In the genomic region with DNA sequence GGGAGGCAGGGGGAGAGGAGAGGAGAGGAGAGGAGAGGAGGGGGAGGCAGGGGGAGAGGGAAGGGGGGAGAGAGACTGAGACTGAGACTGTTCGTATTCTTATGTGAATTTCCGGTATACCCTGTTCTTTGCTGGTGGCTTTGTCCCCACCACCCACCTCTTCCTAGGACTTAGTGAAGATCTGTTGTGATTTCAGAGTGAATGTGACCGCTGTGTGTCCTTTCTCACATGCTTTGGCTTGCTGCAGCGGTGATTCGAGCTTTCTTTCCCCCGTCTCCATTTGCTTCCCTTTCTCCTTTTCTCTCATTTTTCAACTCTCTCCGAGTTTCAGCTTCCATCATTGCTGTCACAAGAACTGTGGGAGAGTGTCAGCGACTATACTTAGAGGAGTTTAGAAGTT, we compare ENCODE assay signal across 17 mouse cellular contexts. TPM values are rescaled to one million over a fixed set of nuclear protein-coding genes. Genes with fewer than 3 reads are reported as not detected.
DNase-seq lines count a peak whose midpoint lies in the region; ATAC-seq lines count a peak whose summit lies in the region.
"Had no signal": no experiment of that assay in that cellular context is flagged by ENCODE, and none has a peak within 500 bp of the region (broad histone marks: within the 10 kb centered on the region; RNA-seq: fewer than 3 reads in every experiment).

No protein-coding gene starts in this region.

- peak overlapping the region; percentile 24; the same call in 1 of the 2 replicates for H3K27ac ChIP-seq in kidney, embryonic 16.5 days (ENCODE audit: low read length)
- H3K27ac ChIP-seq in hindbrain, embryonic 14.5 days = no peak overlapping the region
- H3K27ac ChIP-seq: layer of hippocampus, adult 2 months; liver, embryonic 15.5 days; midbrain, embryonic 12.5 days had no signal

- no peaks in the 10 kb centered on the region for H3K27me3 ChIP-seq in kidney, embryonic 16.5 days (ENCODE audit: insufficient read depth, low read length)
- no peaks in the 10 kb centered on the region for H3K27me3 ChIP-seq in hindbrain, embryonic 14.5 days (ENCODE audit: control insufficient read depth, insufficient read depth, low read length)
- H3K27me3 ChIP-seq: liver, embryonic 15.5 days; midbrain, embryonic 12.5 days had no signal

- 0 out of 2 replicates have a peak, but pooled peaks cover 2% of the 10 kb centered on the region for H3K9me3 ChIP-seq in kidney, embryonic 16.5 days (ENCODE audit: low read length)
- H3K9me3 ChIP-seq in hindbrain, embryonic 14.5 days (ENCODE audit: control insufficient read depth, low read length) = peaks cover 13% of the 10 kb centered on the region; the same call in 1 of the 2 replicates
- H3K9me3 ChIP-seq: liver, embryonic 15.5 days had no signal

- no peak overlapping the region for H3K4me2 ChIP-seq in kidney, embryonic 16.5 days (replicated peaks; ENCODE audit: low read depth, low read length)
- H3K4me2 ChIP-seq in hindbrain, embryonic 14.5 days (replicated peaks) = no peak overlapping the region
- H3K4me2 ChIP-seq: liver, embryonic 15.5 days; midbrain, embryonic 12.5 days had no signal

- 51% methylated on average over 8 of the region's 8 CpGs for WGBS in kidney, embryonic 16.5 days
- WGBS in hindbrain, embryonic 14.5 days = 73% methylated on average over 8 of the region's 8 CpGs

- no peak for ATAC-seq in kidney, embryonic 16.5 days (ENCODE audit: low FRiP score, low TSS enrichment)
- peak; percentile 72 for ATAC-seq in CD4-positive, CD25-positive, alpha-beta regulatory T cell, adult 4 months
- peak; percentile 75 for ATAC-seq in inflammation-experienced regulatory T-cells, adult 6 months
- ATAC-seq in hindbrain, embryonic 14.5 days (ENCODE audit: low FRiP score) = no peak
- ATAC-seq: intestine, postnatal 0 days had no signal

- no peak overlapping the region for H3K4me3 ChIP-seq in kidney, embryonic 16.5 days (ENCODE audit: low read length)
- H3K4me3 ChIP-seq in hindbrain, embryonic 14.5 days (replicated peaks; ENCODE audit: low read length) = no peak overlapping the region
- H3K4me3 ChIP-seq: layer of hippocampus, adult 2 months; liver, embryonic 15.5 days; midbrain, embryonic 12.5 days had no signal

- H3K36me3 ChIP-seq in kidney, embryonic 16.5 days (ENCODE audit: insufficient read depth, low read length) = no peaks in the 10 kb centered on the region
- no peaks in the 10 kb centered on the region for H3K36me3 ChIP-seq in hindbrain, embryonic 14.5 days (replicated peaks; ENCODE audit: control insufficient read depth, insufficient read depth)
- H3K36me3 ChIP-seq: liver, embryonic 15.5 days; midbrain, embryonic 12.5 days had no signal

- peaks cover 6% of the 10 kb centered on the region; the same call in 1 of the 2 replicates for H3K4me1 ChIP-seq in kidney, embryonic 16.5 days (ENCODE audit: insufficient read depth, low read length)
- H3K4me1 ChIP-seq in hindbrain, embryonic 14.5 days (replicated peaks; ENCODE audit: control insufficient read depth, insufficient read depth, low read length) = no peaks in the 10 kb centered on the region
- H3K4me1 ChIP-seq: midbrain, embryonic 12.5 days had no signal

- H3K9ac ChIP-seq in kidney, embryonic 16.5 days (replicated peaks; ENCODE audit: low read length) = no peak overlapping the region
- H3K9ac ChIP-seq in hindbrain, embryonic 14.5 days = no peak overlapping the region
- H3K9ac ChIP-seq: liver, embryonic 15.5 days; midbrain, embryonic 12.5 days had no signal

- no peak for DNase-seq in kidney, adult 11 months
- DNase-seq in ES-CJ7 (ENCODE audit: low read depth, low spot score) = peak; percentile 75
- no peak for DNase-seq in hindbrain, embryonic 14.5 days (ENCODE audit: low spot score)
- DNase-seq in gastrocnemius, postnatal 4 days (ENCODE audit: low spot score in 2 of 2) = no peak
- DNase-seq: cerebellum, adult 9-11 months; embryo, embryonic 11 days; lung, postnatal 4 days; thymus, postnatal 14 days had no signal

RNA-seq across cellular contexts. Expression of a gene that starts 18.3 kb away (rescaled TPM):
- 4.0 and 4.9 TPM in 2 replicates for polyA plus RNA-seq in kidney, embryonic 16.5 days (2015; fragmentation: Nextera tagmentation; extraction: Ambion mirVana)
- polyA plus RNA-seq in CD4-positive, CD25-positive, alpha-beta regulatory T cell, adult 4 months (2017; shearing (Covaris generic)) = 100 to 1,000 TPM; 102 to 104 TPM
- polyA plus RNA-seq in inflammation-experienced regulatory T-cells, adult 6 months (2017; shearing (Covaris generic)) = 100 to 1,000 TPM; 108 to 142 (median 140) TPM
- polyA plus RNA-seq in hindbrain, embryonic 14.5 days (2014; fragmentation: Nextera tagmentation; extraction: Ambion mirVana) = 0.74 and 1.4 TPM in 2 replicates
- 1 to 10 TPM; 2.2 to 2.3 TPM for total RNA-seq in gastrocnemius, postnatal 4 days (2021)

RNA-seq across cellular contexts. Expression of a gene that starts 31.1 kb away (rescaled TPM):
- not detected in 2 replicates for polyA plus RNA-seq in kidney, embryonic 16.5 days (2015; fragmentation: Nextera tagmentation; extraction: Ambion mirVana)
- 10 to 100 TPM; 92.7 to 95.9 TPM for polyA plus RNA-seq in CD4-positive, CD25-positive, alpha-beta regulatory T cell, adult 4 months (2017; shearing (Covaris generic))
- polyA plus RNA-seq in inflammation-experienced regulatory T-cells, adult 6 months (2017; shearing (Covaris generic)) = 10 to 100 TPM; 51.6 to 79.6 (median 77.9) TPM
- 0.40 TPM in 1 of 2 replicates, not detected in the other for polyA plus RNA-seq in hindbrain, embryonic 14.5 days (2014; fragmentation: Nextera tagmentation; extraction: Ambion mirVana)
- total RNA-seq in gastrocnemius, postnatal 4 days (2021) = not detected
- total RNA-seq: layer of hippocampus, adult 2 months; left cerebral cortex, postnatal 10 days had no signal
- polyA plus RNA-seq: G1E had no signal

Comparison
In these comparisons a context has a peak if more than half of its experiments do, and no peak if none do; other contexts are left out.
1. ATAC-seq: peak in CD4-positive, CD25-positive, alpha-beta regulatory T cell, adult 4 months (single experiment) and inflammation-experienced regulatory T-cells, adult 6 months (single experiment); none in kidney, embryonic 16.5 days (single experiment) and hindbrain, embryonic 14.5 days (single experiment).
2. RNA of a gene that starts 18.3 kb away (polyA plus RNA-seq): 108 to 142 TPM in inflammation-experienced regulatory T-cells, adult 6 months and 102 to 104 TPM in CD4-positive, CD25-positive, alpha-beta regulatory T cell, adult 4 months; 4.0 to 4.9 TPM in kidney, embryonic 16.5 days and 0.74 to 1.4 TPM in hindbrain, embryonic 14.5 days; every median in the first group is over 10 times any median in the second.
3. RNA of a gene that starts 31.1 kb away (polyA plus RNA-seq): 92.7 to 95.9 TPM in CD4-positive, CD25-positive, alpha-beta regulatory T cell, adult 4 months and 51.6 to 79.6 TPM in inflammation-experienced regulatory T-cells, adult 6 months; 0.40 TPM in hindbrain, embryonic 14.5 days and not detected in kidney, embryonic 16.5 days; every median in the first group is over 10 times any median in the second.